Mouse (Mus musculus): ENCODE results near the gene Shank1. TPM values are rescaled to one million over a fixed set of nuclear protein-coding genes. Genes with fewer than 3 reads are reported as not detected.

Shank1 gene
- total and polyA plus RNA-seq, 3 experiments: 0.12 to 3.9 TPM; not detected in 1

- Histone ChIP-seq H3K9me3 (replicated peaks; ENCODE audit: insufficient read depth, low read length) (no peaks in the 10 kb centered on the region), H3K4me1 (ENCODE audit: control insufficient read depth in 1 of 2, insufficient read depth in 2 of 2, low read length in 2 of 2) (peaks cover 0 to 10% of the 10 kb centered on the region in 2 experiments; a peak in 2 of 4 replicates), H3K27me3 (ENCODE audit: control insufficient read depth in 1 of 2, insufficient read depth in 2 of 2, low read length in 2 of 2) (peaks cover 3 to 6% of the 10 kb centered on the region in 2 experiments; a peak in 3 of 4 replicates), H3K9ac (ENCODE audit: control insufficient read depth, low read depth, low read length, poor library complexity, severe bottlenecking) (no peak overlapping the region), H3K27ac (ENCODE audit: control insufficient read depth, low read depth, low read length) (no peak overlapping the region), H3K4me3 (ENCODE audit: control insufficient read depth in 1 of 2, insufficient read depth in 1 of 2, low read depth in 2 of 2, low read length in 2 of 2) (no peak overlapping the region), H3K79me2 (ENCODE audit: control insufficient read depth, insufficient read depth, low read length, poor library complexity) (peaks cover 1% of the 10 kb centered on the region; the same call in 1 of the 2 replicates), H3K36me3 (ENCODE audit: control insufficient read depth in 1 of 2, insufficient read depth in 2 of 2, low read length in 2 of 2) (peaks cover 0 to 4% of the 10 kb centered on the region in 2 experiments; a peak in 1 of 4 replicates)
- no peak for DNase-seq (ENCODE audit: low read depth, low spot score)
- no peak for TF ChIP-seq ELF1 (IDR thresholded peaks at IDR 0.05; ENCODE audit: low read depth, low read length)
- no peak for TF ChIP-seq MYC (IDR thresholded peaks at IDR 0.05; ENCODE audit: low read depth, low read length)
- no peak for TF ChIP-seq GATA1 (IDR thresholded peaks at IDR 0.05; ENCODE audit: low read depth, low read length)
- no peak for TF ChIP-seq EP300 (IDR thresholded peaks at IDR 0.05; ENCODE audit: low read depth in 1 of 2, low read length in 2 of 2)
- no peak for TF ChIP-seq POLR2A (IDR thresholded peaks at IDR 0.05; ENCODE audit: control insufficient read depth in 1 of 2, insufficient read depth in 1 of 2, low read depth in 1 of 2, low read length in 2 of 2, poor library complexity in 1 of 2)
- no peak for TF ChIP-seq ZMIZ1 (IDR thresholded peaks at IDR 0.05; ENCODE audit: low read depth, low read length)
- no peak for TF ChIP-seq CHD2 (IDR thresholded peaks at IDR 0.05; ENCODE audit: low read length)
- no peak for TF ChIP-seq ZC3H11A (IDR thresholded peaks at IDR 0.05; ENCODE audit: low read depth, low read length)
- TF ChIP-seq HCFC1 (IDR thresholded peaks at IDR 0.05; ENCODE audit: low read depth, low read length): no peak
- TF ChIP-seq MAZ (IDR thresholded peaks at IDR 0.05; ENCODE audit: low read depth, low read length): no peak
- TF ChIP-seq MEF2A (IDR thresholded peaks at IDR 0.05; ENCODE audit: extremely low read depth, insufficient replicate concordance, low read depth, low read length, poor library complexity, severe bottlenecking): no peak
- TF ChIP-seq ETS1 (IDR thresholded peaks at IDR 0.05; ENCODE audit: low read depth, low read length): no peak
- TF ChIP-seq CTCF (IDR thresholded peaks at IDR 0.05 in 2 of 3, conservative IDR thresholded peaks at IDR 0.05 in 1 of 3; ENCODE audit: control insufficient read depth in 1 of 3, insufficient read depth in 1 of 3, low read depth in 2 of 3, low read length in 3 of 3, poor library complexity in 1 of 3, severe bottlenecking in 1 of 3): no peak
- TF ChIP-seq NELFE (IDR thresholded peaks at IDR 0.05; ENCODE audit: low read depth, low read length): no peak
- TF ChIP-seq BHLHE40 (IDR thresholded peaks at IDR 0.05; ENCODE audit: borderline replicate concordance, low read depth, low read length): no peak
- TF ChIP-seq MAX (IDR thresholded peaks at IDR 0.05; ENCODE audit: low read length): no peak
- TF ChIP-seq TCF12 (IDR thresholded peaks at IDR 0.05; ENCODE audit: low read depth, low read length): no peak
Measured at GRCm38 (mm10) chr7:44307261-44308020, 2.6 kb upstream of the Shank1 start.

DNA sequence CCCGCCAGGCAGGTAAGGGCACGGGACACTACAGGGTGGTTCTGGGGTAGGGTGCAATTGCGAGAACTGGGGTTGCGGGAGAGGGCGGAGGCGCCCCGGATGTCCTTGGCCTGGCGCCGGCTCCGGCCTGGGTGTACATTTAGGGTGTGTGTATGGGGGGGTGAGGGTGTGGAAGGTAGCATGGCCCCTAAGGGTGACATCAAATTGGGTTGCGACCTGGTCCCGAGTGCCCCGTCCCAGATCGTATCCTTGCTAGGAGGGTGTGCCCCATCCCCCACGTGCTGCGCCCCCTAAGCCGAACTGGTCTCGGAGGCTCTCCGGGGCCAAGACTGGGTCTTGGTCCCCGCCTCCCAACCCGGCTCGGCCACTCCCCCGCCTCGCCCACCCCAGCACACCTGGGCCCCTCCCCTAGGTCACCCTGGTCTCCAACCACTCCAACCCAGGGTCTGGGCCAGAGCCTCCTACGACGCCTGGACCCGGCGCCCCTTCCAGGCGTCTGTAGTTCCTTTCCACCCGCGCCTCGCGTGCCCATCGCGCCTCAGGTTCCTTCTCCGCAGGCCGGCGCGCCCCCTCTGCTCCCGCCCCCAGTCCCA lies 328 bp downstream of the Shank1 start:
- no peak for DNase-seq (ENCODE audit: low read depth, low spot score)
- Histone ChIP-seq H3K4me3 (ENCODE audit: control insufficient read depth in 1 of 2, insufficient read depth in 1 of 2, low read depth in 2 of 2, low read length in 2 of 2) (peak overlapping the region; percentile 17 to 32; a peak in 2 of 4 replicates), H3K9ac (ENCODE audit: control insufficient read depth, low read depth, low read length, poor library complexity, severe bottlenecking) (no peak overlapping the region)

More for the DNA sequence above, 328 bp downstream of the Shank1 start:
- peaks cover 0 to 6% of the 10 kb centered on the region in 2 experiments; a peak in 2 of 4 replicates for H3K4me1 ChIP-seq (ENCODE audit: control insufficient read depth in 1 of 2, insufficient read depth in 2 of 2, low read length in 2 of 2)
- no peaks in the 10 kb centered on the region for H3K79me2 ChIP-seq (ENCODE audit: control insufficient read depth, insufficient read depth, low read length, poor library complexity)
- H3K27ac ChIP-seq (ENCODE audit: control insufficient read depth, low read depth, low read length): no peak overlapping the region
- peaks cover 0 to 2% of the 10 kb centered on the region in 2 experiments; a peak in 1 of 4 replicates for H3K36me3 ChIP-seq (ENCODE audit: control insufficient read depth in 1 of 2, insufficient read depth in 2 of 2, low read length in 2 of 2)
- H3K27me3 ChIP-seq (ENCODE audit: control insufficient read depth in 1 of 2, insufficient read depth in 2 of 2, low read length in 2 of 2): peaks cover 3 to 6% of the 10 kb centered on the region in 2 experiments; a peak in 3 of 4 replicates
- H3K9me3 ChIP-seq (replicated peaks; ENCODE audit: insufficient read depth, low read length): no peaks in the 10 kb centered on the region
- TF ChIP-seq TBP (IDR thresholded peaks at IDR 0.05; ENCODE audit: low read depth, low read length) (no peak), GABPA (IDR thresholded peaks at IDR 0.05; ENCODE audit: low read depth, low read length) (no peak), UBTF (IDR thresholded peaks at IDR 0.05; ENCODE audit: borderline replicate concordance, insufficient read depth, low read depth, low read length) (no peak), BHLHE40 (IDR thresholded peaks at IDR 0.05; ENCODE audit: borderline replicate concordance, low read depth, low read length) (no peak), KAT2A (conservative IDR thresholded peaks at IDR 0.05; ENCODE audit: low read depth, low read length) (no peak), ZC3H11A (IDR thresholded peaks at IDR 0.05; ENCODE audit: low read depth, low read length) (no peak), ZMIZ1 (IDR thresholded peaks at IDR 0.05; ENCODE audit: low read depth, low read length) (no peak), E2F4 (IDR thresholded peaks at IDR 0.05; ENCODE audit: borderline replicate concordance, low read depth, low read length) (no peak), USF2 (IDR thresholded peaks at IDR 0.05; ENCODE audit: borderline replicate concordance in 1 of 2, insufficient read depth in 1 of 2, low read depth in 1 of 2, low read length in 2 of 2) (no peak), HCFC1 (IDR thresholded peaks at IDR 0.05; ENCODE audit: low read depth, low read length) (no peak), MAZ (IDR thresholded peaks at IDR 0.05; ENCODE audit: low read depth, low read length) (no peak), TAL1 (IDR thresholded peaks at IDR 0.05; ENCODE audit: low read length) (no peak), MXI1 (IDR thresholded peaks at IDR 0.05; ENCODE audit: low read depth, low read length) (no peak), EP300 (IDR thresholded peaks at IDR 0.05; ENCODE audit: low read depth in 1 of 2, low read length in 2 of 2) (no peak)
